Mouse (Mus musculus): ENCODE measurements around the gene Gas2l1. TPM values are rescaled to one million over a fixed set of nuclear protein-coding genes. Genes with fewer than 3 reads are reported as not detected.

Gas2l1 gene
- total RNA-seq, 2 experiments from 2014 or later: 82.7 to 98.5 TPM

DNA sequence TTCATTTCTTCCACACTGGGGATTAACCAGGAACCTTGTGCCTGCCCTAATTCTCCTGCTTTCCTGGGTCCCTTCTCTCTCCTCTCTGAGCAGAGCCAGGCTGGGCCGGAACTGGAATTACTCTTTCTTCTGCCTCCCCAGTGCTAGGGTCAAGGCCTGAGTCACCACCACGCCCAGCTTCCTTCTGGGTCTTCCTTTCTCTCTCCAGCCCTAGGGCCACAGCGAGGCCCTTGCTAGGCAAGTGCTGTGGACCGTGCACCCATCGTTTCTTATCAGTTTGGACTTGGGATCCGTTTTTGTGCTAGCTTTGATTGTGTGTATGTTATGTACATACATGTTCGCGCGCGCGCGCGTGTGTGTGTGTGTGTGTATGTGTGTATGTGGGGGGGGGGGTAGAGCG is 11.0 kb downstream of the Gas2l1 start:
- no peak for DNase-seq (ENCODE audit: low spot score in 2 of 2)
- intact Hi-C loops (cut with DNase I): no loop called here

DNA sequence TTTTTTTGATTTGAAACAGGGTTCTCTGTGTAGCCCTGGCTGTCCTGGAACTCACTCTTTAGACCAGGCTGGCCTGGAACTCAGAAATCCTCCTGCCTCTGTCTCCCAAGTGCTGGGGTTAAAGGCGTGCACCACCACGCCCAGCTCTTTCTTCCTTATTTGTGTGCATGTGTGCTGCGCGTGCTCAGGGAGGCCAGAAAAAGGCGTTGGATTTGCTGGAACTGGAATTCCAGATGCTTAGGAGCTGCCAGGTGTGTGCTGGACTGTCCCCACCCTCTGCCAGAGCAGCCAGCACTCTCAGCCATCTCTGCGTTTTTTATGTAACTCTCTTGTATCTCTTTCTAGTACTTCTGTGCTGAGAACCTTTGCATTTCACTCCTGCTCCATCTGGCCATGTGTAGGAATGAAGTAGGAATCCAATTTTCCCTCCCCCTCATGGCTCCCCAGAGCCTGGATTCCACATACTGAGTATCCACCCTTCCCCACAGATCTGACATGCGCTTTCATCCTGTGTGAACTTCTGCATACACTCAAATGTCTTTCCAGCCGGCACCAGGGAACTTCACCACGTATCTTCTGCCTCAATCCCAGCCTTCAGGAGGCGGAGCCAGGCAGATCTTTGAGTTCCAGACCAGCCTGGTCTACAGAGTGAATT is 12.8 kb downstream of the Gas2l1 start:
- DNase-seq (ENCODE audit: low spot score in 2 of 2): peak; percentile 62 to 78

GRCm38 (mm10) chr11:5051629-5052028 is 13.5 kb downstream of the Gas2l1 start:
- no peak for DNase-seq (ENCODE audit: low spot score in 2 of 2)
- intact Hi-C loops (cut with DNase I): no loop called here

More for the DNA sequence above, 12.8 kb downstream of the Gas2l1 start:
- intact Hi-C loops (cut with DNase I): no loop called here

- peak; percentile 54 to 58 for DNase-seq (ENCODE audit: low spot score in 2 of 2)
- intact Hi-C loops (cut with DNase I): no loop called here
Measured at GRCm38 (mm10) chr11:5046321-5046926, 18.7 kb downstream of the Gas2l1 start.

DNA sequence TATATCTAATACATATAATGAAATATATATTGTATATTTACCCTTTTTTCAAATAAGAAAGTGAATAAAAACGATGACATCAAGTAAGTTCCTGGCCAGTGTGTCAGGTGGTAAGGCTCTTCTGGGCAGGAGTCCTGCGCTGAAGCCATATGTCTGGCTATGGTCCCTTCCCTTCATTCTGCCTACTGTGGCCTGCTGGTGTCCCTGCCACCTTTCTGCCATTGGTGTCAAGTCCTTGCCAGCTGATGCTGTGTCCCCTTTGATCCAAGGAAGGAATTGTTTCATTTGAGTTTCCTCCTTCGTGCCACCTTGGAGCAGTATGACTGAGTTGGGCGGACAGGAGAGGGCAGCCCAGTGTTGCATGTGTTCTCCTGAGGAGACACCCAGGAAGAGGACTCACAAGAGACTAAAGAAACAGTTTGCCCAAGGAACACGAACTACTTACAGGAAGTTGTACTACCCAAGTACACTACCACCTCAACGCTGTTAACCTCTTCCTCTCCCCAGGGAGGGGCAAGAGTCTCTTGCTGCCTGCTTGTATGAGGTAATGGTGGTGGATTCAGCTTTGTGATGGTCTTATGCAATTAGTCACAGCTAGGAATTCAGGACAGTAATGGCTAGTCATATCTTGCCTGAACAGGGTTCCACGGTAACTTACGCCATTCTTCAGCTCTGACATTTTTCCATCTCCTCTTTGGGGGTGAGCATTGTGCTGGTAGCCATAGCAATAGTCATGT is 22.3 kb downstream of the Gas2l1 start:
- intact Hi-C loops (cut with DNase I): no loop called here
- no peak for DNase-seq (ENCODE audit: low spot score in 2 of 2)

- intact Hi-C loops (cut with DNase I): loop anchor here (2.0 kb wide), 1 partner anchor 20 kb away; no protein-coding TSS in a partner anchor
- peak; percentile 76 to 78 for DNase-seq (ENCODE audit: low spot score in 2 of 2)
Measured at GRCm38 (mm10) chr11:5041144-5041780, 23.9 kb downstream of the Gas2l1 start.

GRCm38 (mm10) chr11:5040585-5040984 is 24.5 kb downstream of the Gas2l1 start:
- DNase-seq (ENCODE audit: low spot score in 2 of 2): no peak
- intact Hi-C loops (cut with DNase I): loop anchor here (2.0 kb wide), 1 partner anchor 20 kb away; no protein-coding TSS in a partner anchor

DNA sequence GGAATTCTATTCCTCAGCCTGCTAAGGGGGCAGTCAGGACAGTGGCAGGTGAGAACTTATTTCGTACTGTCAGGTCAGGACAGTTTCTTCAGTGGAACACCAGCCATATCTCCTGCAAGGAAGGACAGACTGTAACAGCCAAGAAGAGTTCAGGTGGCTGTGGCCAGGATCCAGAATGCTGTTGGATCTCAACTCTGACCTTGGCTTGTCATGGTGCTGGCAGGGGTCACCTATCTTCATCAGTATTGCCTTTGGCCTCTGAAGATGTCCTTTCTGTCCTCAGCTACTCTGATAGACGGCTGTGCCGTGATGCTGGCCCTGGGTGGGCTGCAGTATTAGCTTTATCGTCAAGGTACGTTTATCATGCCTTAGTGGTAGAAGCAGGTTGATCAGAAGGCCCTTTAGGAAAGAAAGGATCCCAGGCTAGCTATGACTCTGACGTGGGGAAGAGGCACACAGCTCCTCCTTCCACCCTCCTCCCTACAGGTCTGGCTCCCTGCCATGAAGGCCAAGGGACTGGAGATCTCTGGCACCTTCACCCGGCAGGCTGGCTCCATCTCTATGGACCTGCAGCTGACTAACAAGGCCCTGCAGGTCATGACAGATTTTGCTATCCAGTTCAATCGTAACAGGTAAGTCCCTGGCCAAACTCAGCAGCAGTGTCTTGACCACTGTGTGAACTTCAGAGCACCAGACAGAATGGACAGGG is 27.8 kb downstream of the Gas2l1 start:
- DNase-seq (ENCODE audit: low spot score in 2 of 2): no peak
- intact Hi-C loops (cut with DNase I): no loop called here

DNA sequence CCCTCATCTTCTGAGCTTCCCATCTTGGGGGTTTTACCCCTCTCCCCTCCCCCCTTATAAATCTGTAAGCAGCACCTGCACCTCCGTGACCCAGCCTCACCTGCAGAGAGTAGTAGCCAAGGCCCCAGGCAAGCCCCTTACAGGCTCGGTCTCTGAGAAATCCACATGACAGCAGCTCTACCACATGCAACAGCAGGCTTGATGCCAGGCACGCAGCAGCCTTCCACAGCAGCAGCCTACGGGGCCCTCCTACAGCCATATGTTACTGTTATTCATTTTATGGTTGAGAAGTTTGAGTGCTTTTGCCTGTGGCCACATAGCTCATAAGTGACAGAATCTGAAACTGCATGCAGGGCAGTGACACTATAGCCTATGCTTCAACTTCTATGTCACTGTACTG is 29.7 kb downstream of the Gas2l1 start:
- DNase-seq (ENCODE audit: low spot score in 2 of 2): peak; percentile 79 to 84
- intact Hi-C loops (cut with DNase I): no loop called here

GRCm38 (mm10) chr11:5033136-5033535 is 32.0 kb downstream of the Gas2l1 start:
- intact Hi-C loops (cut with DNase I): no loop called here
- no peak for DNase-seq (ENCODE audit: low spot score in 2 of 2)

GRCm38 (mm10) chr11:5032706-5033105 is 32.4 kb downstream of the Gas2l1 start:
- no peak for DNase-seq (ENCODE audit: low spot score in 2 of 2)
- intact Hi-C loops (cut with DNase I): no loop called here

GRCm38 (mm10) chr11:5028228-5028627 is 36.9 kb downstream of the Gas2l1 start:
- intact Hi-C loops (cut with DNase I): no loop called here
- DNase-seq (ENCODE audit: low spot score in 2 of 2): peak; percentile 67 to 69

DNA sequence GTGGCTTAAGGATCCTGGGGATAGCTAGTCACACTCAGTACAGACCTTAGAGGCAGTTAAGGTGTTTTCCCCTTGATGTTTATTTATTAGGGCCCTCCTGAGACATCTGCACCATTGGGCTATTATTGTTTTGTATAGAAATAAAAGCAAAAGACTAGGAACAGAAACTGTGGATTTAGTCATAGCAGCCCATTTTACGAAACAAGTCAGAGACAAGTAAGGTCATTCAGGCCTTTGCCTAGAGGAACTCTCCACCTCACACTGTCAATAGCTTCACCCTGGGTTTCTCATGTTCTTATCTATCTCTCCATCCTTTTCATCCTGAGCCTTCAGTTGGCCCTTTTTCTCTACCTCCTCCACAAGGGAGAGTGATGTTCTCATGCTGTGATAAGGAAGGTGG is 40.0 kb downstream of the Gas2l1 start:
- no peak for DNase-seq (ENCODE audit: low spot score in 2 of 2)
- intact Hi-C loops (cut with DNase I): no loop called here

- intact Hi-C loops (cut with DNase I): no loop called here
- no peak for DNase-seq (ENCODE audit: low spot score in 2 of 2)
Measured at GRCm38 (mm10) chr11:5017506-5017905, 47.6 kb downstream of the Gas2l1 start.

DNA sequence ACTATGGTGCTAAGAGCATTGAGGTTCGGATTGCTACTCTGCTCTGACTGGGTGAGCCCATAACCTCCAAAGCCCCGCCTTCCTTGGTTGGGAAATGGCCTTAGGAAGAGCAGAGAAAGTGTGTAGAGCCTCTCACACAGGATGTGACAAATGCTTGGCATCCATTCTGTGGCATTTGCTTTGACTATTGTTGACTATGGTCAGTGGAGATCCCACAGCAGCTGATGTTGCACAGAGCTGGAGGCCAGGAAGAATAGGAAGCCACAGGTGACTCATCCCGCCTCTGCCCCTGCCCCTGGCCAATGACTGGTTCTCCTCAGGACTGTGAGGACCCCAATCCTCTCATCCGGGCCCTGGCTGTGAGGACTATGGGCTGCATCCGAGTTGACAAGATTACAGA is 48.8 kb downstream of the Gas2l1 start:
- no peak for DNase-seq (ENCODE audit: low spot score in 2 of 2)
- intact Hi-C loops (cut with DNase I): no loop called here

DNA sequence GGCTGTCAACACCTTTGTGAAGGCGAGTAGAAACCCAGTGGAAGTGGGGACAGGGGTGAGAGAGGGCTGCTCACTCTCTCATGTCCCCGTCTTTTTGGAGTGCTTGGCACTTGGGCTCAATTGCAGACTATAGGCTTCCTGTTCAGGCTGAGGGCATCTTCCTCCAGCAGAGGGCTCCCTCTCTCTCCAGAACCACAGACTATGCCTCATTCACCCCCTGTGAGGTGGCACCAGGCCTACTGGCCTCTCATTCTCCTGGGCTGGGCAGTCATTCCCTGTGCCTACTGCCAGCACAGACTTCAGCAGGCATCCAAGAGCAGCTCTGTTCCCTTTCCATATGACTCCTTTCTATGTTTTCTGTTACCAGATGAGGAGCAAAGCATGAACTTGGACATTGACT is 49.4 kb downstream of the Gas2l1 start:
- intact Hi-C loops (cut with DNase I): loop anchor here (2.0 kb wide), 1 partner anchor 47 kb away; no protein-coding TSS in a partner anchor
- peak; percentile 63 to 68 for DNase-seq (ENCODE audit: low spot score in 2 of 2)

GRCm38 (mm10) chr11:5012213-5012715 is 52.9 kb downstream of the Gas2l1 start:
- intact Hi-C loops (cut with DNase I): no loop called here
- no peak for DNase-seq (ENCODE audit: low spot score in 2 of 2)

DNA sequence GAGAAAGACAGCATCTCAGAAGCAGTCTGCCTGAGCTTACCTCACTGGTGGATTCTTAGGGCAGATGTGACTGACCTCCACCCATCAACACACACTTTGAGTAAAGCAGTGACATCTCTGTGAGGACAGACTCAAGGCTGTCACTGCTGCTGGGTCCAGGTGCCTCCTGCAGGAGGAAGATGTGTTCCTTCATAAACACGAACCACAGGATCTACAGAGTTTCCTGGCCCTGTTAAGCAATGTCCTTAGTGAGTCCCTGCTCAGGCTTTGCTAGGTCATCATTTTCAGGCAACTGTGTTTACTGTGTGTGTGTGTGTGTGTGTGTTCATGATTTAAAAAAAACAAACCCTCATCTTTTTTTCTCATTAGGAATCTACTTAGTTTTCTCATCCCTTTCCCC is 53.6 kb downstream of the Gas2l1 start:
- intact Hi-C loops (cut with DNase I): no loop called here
- no peak for DNase-seq (ENCODE audit: low spot score in 2 of 2)

DNA sequence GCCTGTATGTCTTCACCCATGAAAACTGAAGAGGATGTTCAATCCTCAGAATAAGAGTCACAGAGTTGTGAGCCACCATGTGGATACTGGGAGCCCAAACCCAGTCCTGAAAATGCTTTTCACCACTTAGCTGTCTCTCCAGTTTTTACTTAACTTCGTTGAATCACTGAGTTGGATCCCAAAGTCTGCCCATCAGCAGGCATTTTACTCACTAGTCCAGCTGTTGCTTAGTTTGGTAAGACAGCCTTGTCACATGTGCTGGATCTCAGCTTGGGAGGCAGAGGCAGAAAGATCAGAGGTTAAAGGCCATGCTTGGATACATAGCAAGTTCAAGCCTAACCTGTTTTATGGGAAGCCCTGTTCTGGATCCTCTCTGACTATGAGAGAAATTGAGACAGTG is 54.9 kb downstream of the Gas2l1 start:
- intact Hi-C loops (cut with DNase I): no loop called here
- DNase-seq (ENCODE audit: low spot score in 2 of 2): no peak
